Mouse (Mus musculus) bone marrow macrophage, adult 2 months (primary cell): ENCODE data around the gene Vwa7. TPM values are rescaled to one million over a fixed set of nuclear protein-coding genes. Genes with fewer than 3 reads are reported as not detected.
A peak's percentile ranks its signal among the peaks of the same experiment; 100 is the strongest.

Source experiments
- H3K27ac ChIP-seq: 2 replicates; pipeline ENCODE4 v1.5.1; 2012; ENCODE audit warnings: low read depth, low read length; ENCODE audit not compliant: insufficient read depth
- H3K4me1 ChIP-seq: 2 replicates; pipeline ENCODE4 v1.6.1; 2012; ENCODE audit warnings: low read length; ENCODE audit not compliant: control insufficient read depth, insufficient read depth
- H3K4me3 ChIP-seq: 2 replicates; pipeline ENCODE4 v1.5.1; 2012; ENCODE audit warnings: mild to moderate bottlenecking, low read length, moderate library complexity; ENCODE audit not compliant: insufficient read depth
- CTCF ChIP-seq: IDR thresholded peaks from 2 replicates; pipeline ENCODE4 v1.5.1; 2012; ENCODE audit warnings: low read depth, mild to moderate bottlenecking, low read length, moderate library complexity
- POLR2A ChIP-seq: IDR thresholded peaks from 2 replicates; pipeline ENCODE4 v1.6.1; 2012; ENCODE audit warnings: mild to moderate bottlenecking, low read depth, low read length, borderline replicate concordance
- polyA plus RNA-seq: library from polyadenylated mRNA; stranded (reverse); fragments of >200 nt; gene quantifications from 2 replicates; pipeline ENCODE4 v1.2.4, GENCODE M21; 2012; ENCODE audit not compliant: missing spikeins, insufficient read depth, insufficient read length

Vwa7 gene
- polyA plus RNA-seq, 1 experiment = 0.34 TPM

- Histone ChIP-seq H3K4me3 (peak within 1 kb of the TSS; percentile 48), H3K4me1 (0 out of 2 replicates have a peak, but pooled peaks cover 2% of the 10 kb centered on the region), H3K27ac (no peak within 1 kb of the TSS)
- no peak for TF ChIP-seq POLR2A
- TF ChIP-seq CTCF = no peak
Measured at GRCm38 (mm10) chr17:35064951-35065947, 48.9 kb downstream of the Vwa7 start, which contains the start of gene Ly6g6c. Gene Ly6g6c (plus strand): TSS chr17:35065388.

- peak within 1 kb of the TSS; percentile 48 for H3K4me3 ChIP-seq
- 0 out of 2 replicates have a peak, but pooled peaks cover 2% of the 10 kb centered on the region for H3K4me1 ChIP-seq
- TF ChIP-seq POLR2A = no peak
- no peak for TF ChIP-seq CTCF
- H3K27ac ChIP-seq = no peak within 1 kb of the TSS
Measured at GRCm38 (mm10) chr17:35066084-35066483, 49.7 kb downstream of the Vwa7 start, which contains the start of gene Mpig6b. Gene Mpig6b (minus strand): TSS chr17:35066184.

GRCm38 (mm10) chr17:35068213-35068914, 52.0 kb downstream of the Vwa7 start:
- no peak overlapping the region for H3K27ac ChIP-seq
- TF ChIP-seq POLR2A (no peak), CTCF (no peak)
- no peak overlapping the region for H3K4me3 ChIP-seq
- H3K4me1 ChIP-seq = 0 out of 2 replicates have a peak, but pooled peaks cover 2% of the 10 kb centered on the region

- H3K27ac ChIP-seq = no peak overlapping the region
- H3K4me3 ChIP-seq = no peak overlapping the region
- TF ChIP-seq CTCF (no peak), POLR2A (no peak)
- H3K4me1 ChIP-seq = no peaks in the 10 kb centered on the region
Measured at GRCm38 (mm10) chr17:35070556-35071229, 54.3 kb downstream of the Vwa7 start.

- TF ChIP-seq CTCF = no peak
- TF ChIP-seq POLR2A = no peak
- Histone ChIP-seq H3K4me3 (no peak overlapping the region), H3K27ac (no peak overlapping the region), H3K4me1 (no peaks in the 10 kb centered on the region)
Measured at GRCm38 (mm10) chr17:35071454-35071853, 55.1 kb downstream of the Vwa7 start.

- TF ChIP-seq CTCF (no peak), POLR2A (no peak)
- Histone ChIP-seq H3K4me3 (no peak overlapping the region), H3K27ac (no peak overlapping the region), H3K4me1 (peaks cover 9% of the 10 kb centered on the region)
Measured at GRCm38 (mm10) chr17:35074097-35074496, 57.7 kb downstream of the Vwa7 start.

Other genes with a start within 250 kb of the Vwa7 start
- gene Cyp21a1, start 212.0 kb upstream of the Vwa7 start, polyA plus RNA-seq = not detected in 2 replicates
- 33.8 and 44.1 TPM in 2 replicates for gene Stk19, start 179.6 kb upstream of the Vwa7 start, polyA plus RNA-seq
- gene Dxo, start 179.6 kb upstream of the Vwa7 start, polyA plus RNA-seq = 30.8 and 38.9 TPM in 2 replicates
- gene Skiv2l, start 166.4 kb upstream of the Vwa7 start, polyA plus RNA-seq = 37.8 and 40.2 TPM in 2 replicates
- gene Nelfe, start 166.2 kb upstream of the Vwa7 start, polyA plus RNA-seq = 48.9 and 56.8 TPM in 2 replicates
- gene Cfb, start 154.1 kb upstream of the Vwa7 start, polyA plus RNA-seq = 12.0 and 13.3 TPM in 2 replicates
- gene Zbtb12, start 137.1 kb upstream of the Vwa7 start, polyA plus RNA-seq = 4.0 and 4.6 TPM in 2 replicates
- gene Gm20547, start 134.5 kb upstream of the Vwa7 start, polyA plus RNA-seq = 0.27 TPM in 1 of 2 replicates, not detected in the other
- not detected in 2 replicates for gene C2, start 118.3 kb upstream of the Vwa7 start, polyA plus RNA-seq
- 145 and 150 TPM in 2 replicates for gene Ehmt2, start 118.1 kb upstream of the Vwa7 start, polyA plus RNA-seq
- gene Slc44a4, start 102.1 kb upstream of the Vwa7 start, polyA plus RNA-seq = not detected in 2 replicates
- 73.6 and 73.9 TPM in 2 replicates for gene Neu1, start 85.3 kb upstream of the Vwa7 start, polyA plus RNA-seq
- 1.2 and 1.5 TPM in 2 replicates for gene Hspa1b, start 57.3 kb upstream of the Vwa7 start, polyA plus RNA-seq
- not detected in 2 replicates for gene Gm20481, start 46.7 kb upstream of the Vwa7 start, polyA plus RNA-seq
- gene Hspa1a, start 44.4 kb upstream of the Vwa7 start, polyA plus RNA-seq = 1.3 TPM in 2 replicates
- not detected in 2 replicates for gene Hspa1l, start 43.9 kb upstream of the Vwa7 start, polyA plus RNA-seq
- 37.1 and 44.0 TPM in 2 replicates for gene Lsm2, start 34.7 kb upstream of the Vwa7 start, polyA plus RNA-seq
- gene Vars, start 15.6 kb upstream of the Vwa7 start, polyA plus RNA-seq = 28.4 and 35.2 TPM in 2 replicates
- not detected in 2 replicates for gene Sapcd1, start 11.4 kb downstream of the Vwa7 start, polyA plus RNA-seq
- gene Msh5, start 30.2 kb downstream of the Vwa7 start, polyA plus RNA-seq = 2.4 and 3.2 TPM in 2 replicates
- gene Clic1, start 33.4 kb downstream of the Vwa7 start, polyA plus RNA-seq = 357 and 381 TPM in 2 replicates
- 9.0 and 10.9 TPM in 2 replicates for gene Ddah2, start 42.5 kb downstream of the Vwa7 start, polyA plus RNA-seq
- gene Ly6g6c, start 48.8 kb downstream of the Vwa7 start, polyA plus RNA-seq = not detected in 2 replicates
- not detected in 2 replicates for gene Mpig6b, start 49.6 kb downstream of the Vwa7 start, polyA plus RNA-seq
- gene Ly6g6e, start 60.3 kb downstream of the Vwa7 start, polyA plus RNA-seq = not detected in 2 replicates
- 1.0 TPM in 1 of 2 replicates, not detected in the other for gene Ly6g6d, start 61.5 kb downstream of the Vwa7 start, polyA plus RNA-seq
- gene Ly6g6f, start 69.0 kb downstream of the Vwa7 start, polyA plus RNA-seq = not detected in 2 replicates
- gene Abhd16a, start 72.7 kb downstream of the Vwa7 start, polyA plus RNA-seq = 39.8 and 40.7 TPM in 2 replicates
- gene Ly6g5c, start 91.7 kb downstream of the Vwa7 start, polyA plus RNA-seq = not detected in 2 replicates
- gene Ly6g5b, start 98.8 kb downstream of the Vwa7 start, polyA plus RNA-seq = 0.54 and 0.92 TPM in 2 replicates
- 24.6 and 29.1 TPM in 2 replicates for gene Gpank1, start 104.9 kb downstream of the Vwa7 start, polyA plus RNA-seq
- gene Csnk2b, start 105.5 kb downstream of the Vwa7 start, polyA plus RNA-seq = 136 and 143 TPM in 2 replicates
- 29.2 and 30.4 TPM in 2 replicates for gene D17H6S53E, start 109.8 kb downstream of the Vwa7 start, polyA plus RNA-seq
- gene Apom, start 115.5 kb downstream of the Vwa7 start, polyA plus RNA-seq = not detected in 2 replicates
- 151 and 166 TPM in 2 replicates for gene Bag6, start 118.6 kb downstream of the Vwa7 start, polyA plus RNA-seq
- 136 and 162 TPM in 2 replicates for gene Prrc2a, start 148.3 kb downstream of the Vwa7 start, polyA plus RNA-seq
- 420 and 469 TPM in 2 replicates for gene Aif1, start 159.5 kb downstream of the Vwa7 start, polyA plus RNA-seq
- 811 and 856 TPM in 2 replicates for gene Lst1, start 171.9 kb downstream of the Vwa7 start, polyA plus RNA-seq
- not detected in 2 replicates for gene Ltb, start 177.9 kb downstream of the Vwa7 start, polyA plus RNA-seq
- 11.9 and 12.8 TPM in 2 replicates for gene Tnf, start 185.4 kb downstream of the Vwa7 start, polyA plus RNA-seq
- not detected in 2 replicates for gene Lta, start 188.8 kb downstream of the Vwa7 start, polyA plus RNA-seq
- gene Gm16181, start 204.3 kb downstream of the Vwa7 start, polyA plus RNA-seq = not detected in 2 replicates
- gene Atp6v1g2, start 217.1 kb downstream of the Vwa7 start, polyA plus RNA-seq = 11.2 and 15.1 TPM in 2 replicates
- gene Nfkbil1, start 219.2 kb downstream of the Vwa7 start, polyA plus RNA-seq = 15.5 and 15.7 TPM in 2 replicates
- gene Ddx39b, start 225.2 kb downstream of the Vwa7 start, polyA plus RNA-seq = 164 and 169 TPM in 2 replicates
- 2,808 and 2,856 TPM in 2 replicates for gene H2-D1, start 246.2 kb downstream of the Vwa7 start, polyA plus RNA-seq